Mouse (Mus musculus) layer of hippocampus, adult 18-20 months (tissue): Measurements from ENCODE around the gene Zbed6. TPM values are rescaled to one million over a fixed set of nuclear protein-coding genes. Genes with fewer than 3 reads are reported as not detected.

Experiments used
- DNase-seq, 2 experiments: peaks; one replicate each; pipeline ENCODE4 v3.0.0; 2022; ENCODE audit warnings: low spot score in 2 of 2
- total RNA-seq, 2 experiments: library from RNA; stranded (reverse); gene quantifications; 2 replicates each; pipeline ENCODE4 v1.2.3; 2021

Zbed6 gene
- total RNA-seq, 2 experiments from 2014 or later, result 3.3 to 4.7 TPM

- no peak for DNase-seq
Measured at GRCm38 (mm10) chr1:133663427-133663826, 2.7 kb upstream of the Zbed6 start.

- no peak for DNase-seq
Measured at GRCm38 (mm10) chr1:133662941-133663340, 2.3 kb upstream of the Zbed6 start.

GRCm38 (mm10) chr1:133661203-133661933 lies 683 bp upstream of the Zbed6 start, which contains the start of gene Gm38394:
Gm38394 (minus strand) TSS chr1:133661318.
- DNase-seq, result peak; percentile 89 to 97

DNA sequence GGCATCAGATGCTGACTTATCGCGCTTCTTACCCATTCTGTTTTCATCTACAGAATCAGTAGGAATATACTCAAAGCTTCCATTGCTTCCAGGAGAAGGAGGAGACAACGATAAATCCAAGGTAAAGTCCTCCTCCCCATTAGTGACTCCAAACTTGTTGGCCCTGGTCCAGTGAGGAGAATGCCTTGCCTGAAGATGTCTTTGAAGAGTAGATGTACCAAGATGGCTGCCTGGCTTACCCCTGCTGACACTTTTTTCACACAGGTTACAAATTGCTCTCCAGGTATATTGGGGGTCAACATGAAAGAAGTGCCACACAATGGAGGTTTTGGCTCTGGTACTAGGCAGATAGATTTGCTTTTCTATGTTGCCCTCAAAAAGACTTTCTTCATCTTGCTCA lies 1.8 kb downstream of the Zbed6 start:
- no peak for DNase-seq

GRCm38 (mm10) chr1:133656811-133657210 lies 3.9 kb downstream of the Zbed6 start:
- DNase-seq, result no peak

GRCm38 (mm10) chr1:133653033-133653432 lies 7.7 kb downstream of the Zbed6 start:
- no peak for DNase-seq

GRCm38 (mm10) chr1:133650288-133651055 lies 10.2 kb downstream of the Zbed6 start:
- DNase-seq, result no peak

DNA sequence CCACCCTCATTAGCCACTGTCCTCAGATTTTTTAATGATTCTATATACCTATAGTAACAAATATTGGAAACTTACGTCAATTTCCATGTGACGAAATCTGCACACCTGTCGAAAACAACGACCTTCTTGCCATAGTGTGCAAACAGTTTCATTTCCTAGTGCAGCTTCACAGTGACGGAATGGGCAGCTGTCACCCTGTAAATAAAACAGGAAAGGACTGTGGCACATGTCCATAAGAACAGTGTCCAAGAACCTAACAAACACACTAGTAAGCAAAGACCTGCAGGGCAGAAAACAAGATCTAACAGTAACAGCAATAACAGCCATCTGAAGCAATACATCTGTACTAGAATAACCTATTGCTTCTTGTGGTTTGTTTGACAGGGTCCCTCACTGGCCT lies 15.0 kb downstream of the Zbed6 start:
- DNase-seq, result no peak

- no peak for DNase-seq
Measured at GRCm38 (mm10) chr1:133641163-133641562, 19.5 kb downstream of the Zbed6 start.

- DNase-seq, result no peak
Measured at GRCm38 (mm10) chr1:133638517-133638916, 22.2 kb downstream of the Zbed6 start.

GRCm38 (mm10) chr1:133632168-133632567 lies 28.5 kb downstream of the Zbed6 start:
- no peak for DNase-seq

GRCm38 (mm10) chr1:133625052-133625451 lies 35.6 kb downstream of the Zbed6 start:
- no peak for DNase-seq

GRCm38 (mm10) chr1:133618311-133618710 lies 42.4 kb downstream of the Zbed6 start:
- DNase-seq, result no peak

DNA sequence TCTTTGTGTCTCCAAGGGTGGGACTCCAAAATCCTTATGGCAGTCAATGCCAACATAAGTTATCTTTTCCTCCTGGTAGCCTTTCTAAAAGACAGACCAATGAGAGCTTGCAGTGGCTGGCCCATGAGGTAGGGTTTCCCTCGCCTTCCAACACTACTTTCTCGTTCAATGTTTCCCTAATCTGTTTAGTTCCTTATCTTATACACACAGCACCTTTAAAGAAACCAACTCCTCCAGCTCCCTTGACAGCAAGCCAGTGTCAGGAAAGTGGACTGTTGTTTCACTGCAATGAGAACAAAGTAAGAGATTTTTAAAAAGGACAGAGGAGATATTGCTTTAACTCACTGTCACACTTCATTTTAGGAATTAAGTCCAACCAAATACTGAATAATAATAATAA lies 42.8 kb downstream of the Zbed6 start:
- no peak for DNase-seq

DNA sequence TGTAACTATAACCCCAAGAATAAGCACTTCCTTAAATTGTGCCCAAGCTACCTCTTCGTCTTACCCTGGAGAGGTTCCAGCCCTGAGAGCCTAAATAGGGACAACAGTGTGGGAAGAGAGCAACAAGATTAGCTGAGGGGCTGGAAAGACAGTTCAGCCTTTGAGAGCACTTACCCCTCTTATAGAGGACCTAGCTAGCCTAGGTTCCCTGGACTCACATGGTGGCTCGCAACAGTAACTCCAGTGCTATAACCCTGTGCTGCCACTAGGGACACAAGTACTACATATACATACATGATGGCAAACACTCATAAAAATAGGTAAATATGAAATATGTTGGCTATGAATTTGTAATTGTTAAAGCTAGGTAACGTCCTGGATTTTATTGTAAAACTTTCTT lies 46.9 kb downstream of the Zbed6 start:
- no peak for DNase-seq

GRCm38 (mm10) chr1:133611436-133611835 lies 49.2 kb downstream of the Zbed6 start:
- no peak for DNase-seq

DNA sequence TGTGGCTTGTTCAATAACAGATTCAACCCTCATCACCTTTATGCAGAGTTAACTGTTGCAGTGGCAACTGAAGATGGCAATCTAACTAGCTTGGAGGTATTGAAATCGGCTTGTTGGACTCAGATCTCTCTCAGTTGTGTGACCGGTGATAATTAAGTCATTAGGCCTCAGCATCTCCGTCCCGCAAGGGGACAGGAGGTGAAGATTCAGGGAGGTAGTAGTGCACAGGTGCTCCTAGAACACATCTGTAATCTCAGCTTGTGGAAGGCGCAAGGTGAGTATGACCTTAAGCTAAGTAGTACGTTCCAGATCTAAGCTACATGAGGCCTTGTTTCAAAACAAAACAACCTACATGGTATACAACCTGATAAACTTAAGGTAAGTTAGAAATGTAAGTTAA lies 50.1 kb downstream of the Zbed6 start:
- DNase-seq, result no peak

DNA sequence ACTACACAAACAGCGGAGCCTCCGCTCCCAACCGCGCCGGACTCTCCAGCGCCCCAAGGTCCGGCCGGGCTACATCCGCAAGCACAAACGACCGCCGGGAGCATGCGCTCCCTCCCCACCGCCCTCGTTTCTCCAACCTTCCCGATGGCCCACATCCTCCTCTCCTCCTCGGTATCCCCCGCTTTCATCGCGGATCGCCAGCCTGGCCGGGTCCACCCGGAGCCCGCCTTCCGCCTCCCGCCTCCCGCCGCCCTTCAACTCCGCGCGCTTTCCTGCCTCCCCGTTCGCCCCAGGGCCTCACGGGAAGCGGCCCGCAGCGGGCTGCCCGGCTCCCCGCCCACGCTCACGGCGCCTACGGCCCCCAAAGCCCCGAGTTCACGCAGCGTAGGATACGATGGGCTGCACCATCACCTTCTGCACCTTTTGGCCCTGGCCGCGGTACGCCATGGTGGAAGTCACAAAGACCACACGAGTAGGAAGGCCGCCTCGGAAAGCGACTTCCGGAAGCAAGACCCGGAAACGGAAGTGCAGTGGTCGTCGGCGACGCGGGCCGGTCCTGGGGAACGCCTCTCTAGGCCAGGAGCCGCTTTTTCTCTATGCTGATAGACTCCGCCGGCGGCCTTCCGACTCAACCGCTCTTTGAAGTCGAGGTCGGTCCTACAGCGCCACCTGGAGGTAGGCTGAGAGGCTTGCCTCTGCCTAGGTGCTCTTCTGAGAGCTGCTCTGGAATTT lies 50.7 kb downstream of the Zbed6 start, which contains the start of gene Snrpe:
Snrpe (minus strand) TSS at position 521 of the 732 bp plus-strand sequence.
- peak; percentile 93 to 96 for DNase-seq
